Mouse (Mus musculus) heart, adult 9 months (tissue): ENCODE measurements around the gene Sp2.

Source experiments
- DNase-seq, 2 experiments: peaks; one replicate each; pipeline ENCODE4 v3.0.0; 2022; ENCODE audit warnings: low spot score in 2 of 2

Gene Sp2

DNA sequence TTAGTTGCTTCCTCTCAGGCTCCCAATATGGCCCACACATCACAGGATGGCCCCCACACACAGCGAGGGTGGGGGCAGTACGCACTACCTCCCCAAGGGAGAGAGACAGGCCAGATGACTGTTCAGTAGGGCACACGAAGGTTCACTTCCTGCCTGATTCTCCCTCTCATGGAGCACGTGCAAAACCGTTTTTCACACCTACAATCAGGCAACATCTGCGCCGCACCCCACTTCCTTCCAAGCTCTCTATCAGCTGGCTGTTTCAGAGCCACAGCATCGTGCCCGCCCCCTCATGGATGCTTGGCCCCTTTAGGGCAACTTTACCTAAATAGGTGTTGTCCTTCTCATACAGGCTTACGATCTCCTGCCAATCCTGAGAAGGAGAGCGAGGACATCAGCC, 70.1 kb downstream of the Sp2 start:
- DNase-seq: no peak

DNA sequence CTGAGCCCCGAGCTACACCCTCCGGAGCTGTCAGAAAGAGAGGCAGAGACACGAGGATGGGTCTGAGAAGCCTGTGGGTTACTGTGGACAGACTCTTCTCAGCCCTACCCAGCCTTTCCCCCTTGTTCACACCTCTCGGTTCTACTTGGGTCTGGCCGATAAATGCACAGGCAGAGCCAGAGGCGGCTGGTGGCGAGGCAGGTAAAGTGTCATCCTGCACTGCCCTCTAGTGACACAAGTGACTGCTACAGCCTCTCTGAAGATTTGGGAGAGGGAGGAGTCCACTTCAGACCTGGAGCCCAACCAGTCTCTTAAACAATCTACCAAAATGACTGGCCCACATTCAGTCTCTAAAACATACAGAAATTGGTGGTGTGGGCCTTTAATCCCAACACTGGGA, 72.8 kb downstream of the Sp2 start:
- DNase-seq: peak; percentile 52 to 78

DNA sequence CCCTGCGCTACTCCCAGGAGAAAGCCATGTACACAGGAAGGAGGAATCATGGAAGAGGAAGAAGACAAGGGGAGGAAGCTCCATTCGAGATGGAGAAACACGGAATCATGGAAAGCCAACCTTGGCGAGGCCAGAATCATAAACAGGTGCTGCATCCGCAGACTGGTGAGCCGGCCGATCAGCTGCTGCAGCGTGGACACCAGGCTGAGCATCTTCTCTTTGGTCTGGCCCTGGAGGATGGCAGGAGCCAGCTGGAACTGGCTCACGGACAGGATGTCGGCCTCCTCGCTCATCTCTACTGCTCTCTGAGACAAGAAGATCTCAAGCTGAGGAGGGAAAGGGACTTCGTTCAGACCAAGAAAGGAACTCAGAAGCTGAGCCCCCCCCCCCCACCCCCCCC, 74.2 kb downstream of the Sp2 start:
- DNase-seq: no peak

DNA sequence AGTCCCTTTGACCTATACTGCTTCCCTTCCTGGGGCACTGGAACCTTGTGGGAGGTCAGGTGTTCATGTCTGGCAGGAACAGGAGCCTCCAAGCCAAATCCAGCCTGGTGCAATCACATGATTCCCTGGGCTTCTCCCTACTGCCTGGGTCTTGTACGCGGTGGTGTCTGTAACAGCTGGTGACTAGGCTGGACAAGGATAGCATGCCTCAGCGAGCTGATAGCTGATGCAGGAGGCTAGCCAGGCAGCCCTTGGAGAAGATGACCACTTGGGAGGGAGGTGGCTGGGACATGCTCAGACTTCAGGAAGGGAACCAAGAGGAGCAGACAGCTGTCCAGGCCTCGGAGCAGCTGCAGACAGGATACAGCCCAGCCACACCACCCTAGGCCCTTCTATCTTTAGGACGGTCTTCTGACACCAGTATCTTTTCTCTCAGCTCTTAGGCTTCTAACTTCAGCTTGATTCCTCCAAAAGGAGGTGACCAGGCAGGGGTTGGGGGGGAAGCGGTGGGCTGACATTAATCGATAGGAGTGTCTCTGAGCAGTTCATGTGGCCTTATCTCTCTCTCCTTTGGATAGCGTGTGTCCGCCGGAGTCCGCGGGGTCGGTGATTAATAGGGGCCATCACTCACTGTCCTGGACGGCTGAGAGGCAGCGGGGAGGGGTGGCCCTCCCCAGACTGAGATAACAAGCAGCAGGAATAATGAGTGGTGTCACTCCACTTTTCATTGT, 76.2 kb downstream of the Sp2 start:
- peak; percentile 60 to 65 for DNase-seq
